8 mouse cellular contexts compared by ENCODE assay signal in genomic region chr13:75797369-75798141, GRCm38 (mm10). TPM values are rescaled to one million over a fixed set of nuclear protein-coding genes. Genes with fewer than 3 reads are reported as not detected.
DNase-seq lines count a peak whose midpoint lies in the region; ATAC-seq lines count a peak whose summit lies in the region.

No protein-coding gene starts in this region.

- H3K27me3 ChIP-seq in intestine, embryonic 14.5 days (replicated peaks; ENCODE audit: control insufficient read depth, insufficient read depth, low read length) = no peaks in the 10 kb centered on the region

- H3K36me3 ChIP-seq in intestine, embryonic 14.5 days (ENCODE audit: control insufficient read depth, insufficient read depth, low read length) = no peaks in the 10 kb centered on the region

- intact Hi-C loops in gastrocnemius, postnatal 14 days (cut with DNase I; ENCODE audit: low total_unique reads) = loop anchor here (5.0 kb wide), 1 partner anchor 570 kb away; no protein-coding TSS in a partner anchor
- intact Hi-C loops in left cerebral cortex, postnatal 14 days (cut with DNase I) = loop anchor here (1.0 to 10.0 kb wide), 5 partner anchors 80 to 1163 kb away; partner anchors contain the start of genes Ell2 and Erap1

- peak; percentile 97 for DNase-seq in adipocyte (ENCODE audit: low spot score)
- DNase-seq in embryo, embryonic 10 days (ENCODE audit: low spot score) = peak; percentile 96
- peak; percentile 84 for DNase-seq in gastrocnemius, postnatal 14 days
- peak; percentile 97 for DNase-seq in intestine, embryonic 14.5 days (ENCODE audit: low spot score)
- peak; percentile 94 to 97 for DNase-seq in left cerebral cortex, postnatal 14 days (ENCODE audit: low spot score in 2 of 2)
- peak; percentile 92 for DNase-seq in mesoderm, embryonic 11.5 days (ENCODE audit: low read depth, low spot score)
- DNase-seq in right cerebral cortex, postnatal 36 days (ENCODE audit: low spot score in 2 of 2) = peak; percentile 89 to 91
- peak; percentile 93 for DNase-seq in yolk sac, embryonic 10.5 days (ENCODE audit: low spot score)

- no peak overlapping the region for H3K9ac ChIP-seq in intestine, embryonic 14.5 days (ENCODE audit: low read length)

- no peak overlapping the region; the same call in 1 of the 2 replicates for H3K27ac ChIP-seq in intestine, embryonic 14.5 days (ENCODE audit: low read depth)

- H3K4me3 ChIP-seq in intestine, embryonic 14.5 days (ENCODE audit: low read depth, low read length) = peak overlapping the region; percentile 20; the same call in 1 of the 2 replicates

- no peaks in the 10 kb centered on the region for H3K4me1 ChIP-seq in intestine, embryonic 14.5 days (replicated peaks; ENCODE audit: control insufficient read depth, insufficient read depth, low read length)

- no peaks in the 10 kb centered on the region for H3K9me3 ChIP-seq in intestine, embryonic 14.5 days (ENCODE audit: control insufficient read depth, low read length)

- 23% methylated on average over 18 of the region's 18 CpGs for WGBS in intestine, embryonic 14.5 days

- peak overlapping the region; percentile 46 for H3K4me2 ChIP-seq in intestine, embryonic 14.5 days (ENCODE audit: low read length)

- peak; percentile 99 for ATAC-seq in intestine, embryonic 14.5 days (replicated peaks; ENCODE audit: low FRiP score, low TSS enrichment, low read depth)

RNA-seq across cellular contexts. Expression of gene Glrx, which starts 42.1 kb away (rescaled TPM):
- 10 to 100 TPM; 30.8 to 31.9 TPM for total RNA-seq in gastrocnemius, postnatal 14 days (2021)
- 90.5 and 93.5 TPM in 2 replicates for polyA plus RNA-seq in intestine, embryonic 14.5 days (2014; fragmentation: Nextera tagmentation; extraction: Ambion mirVana)
- 10 to 100 TPM; 64.5 to 64.8 TPM for total RNA-seq in left cerebral cortex, postnatal 14 days (2021)
